Comparison of ENCODE assay signal across 8 mouse cellular contexts in genomic region chr17:35994175-35994878, GRCm38 (mm10). TPM values are rescaled to one million over a fixed set of nuclear protein-coding genes. Genes with fewer than 3 reads are reported as not detected.
DNase-seq lines count a peak whose midpoint lies in the region; ATAC-seq lines count a peak whose summit lies in the region.

No protein-coding gene starts in this region.

- H3K9me3 ChIP-seq in hindbrain, embryonic 12.5 days (replicated peaks): no peaks in the 10 kb centered on the region

- peaks cover 16% of the 10 kb centered on the region for H3K4me1 ChIP-seq in hindbrain, embryonic 12.5 days

- H3K4me2 ChIP-seq in hindbrain, embryonic 12.5 days (replicated peaks): peak overlapping the region; percentile 68

- peak overlapping the region; percentile 62; the same call in 1 of the 2 replicates for H3K27ac ChIP-seq in hindbrain, embryonic 12.5 days

- peaks cover 6% of the 10 kb centered on the region; the same call in 1 of the 2 replicates for H3K36me3 ChIP-seq in hindbrain, embryonic 12.5 days

- WGBS in hindbrain, embryonic 12.5 days: 3% methylated on average over 31 of the region's 31 CpGs

- ATAC-seq in hindbrain, embryonic 12.5 days (ENCODE audit: low FRiP score): peak; percentile 71

- peak overlapping the region; percentile 62 for H3K4me3 ChIP-seq in hindbrain, embryonic 12.5 days

- H3K27me3 ChIP-seq in hindbrain, embryonic 12.5 days: no peaks in the 10 kb centered on the region

- H3K9ac ChIP-seq in hindbrain, embryonic 12.5 days: peak overlapping the region; percentile 74

- peak; percentile 79 for DNase-seq in Muller cell, postnatal 12 days (ENCODE audit: inconsistent ontology term)
- DNase-seq in cerebellum, adult 9-11 months: peak; percentile 85
- peak; percentile 67 to 76 for DNase-seq in frontal cortex, postnatal 10 days (ENCODE audit: low spot score in 2 of 2)
- DNase-seq in layer of hippocampus, postnatal 14 days (ENCODE audit: low spot score in 2 of 2): peak; percentile 71 to 91
- peak; percentile 89 for DNase-seq in lung, postnatal 10 days
- peak; percentile 73 for DNase-seq in ovary, postnatal 36 days (ENCODE audit: low spot score)
- peak; percentile 83 for DNase-seq in thymus, postnatal 14 days

RNA-seq across cellular contexts. Expression of gene Prr3, which starts 14.3 kb away (rescaled TPM):
- polyA plus RNA-seq in hindbrain, embryonic 12.5 days (2016; fragmentation: Nextera tagmentation; extraction: Ambion mirVana): 53.4 and 61.0 TPM in 2 replicates
- 10 to 100 TPM; 59.7 to 63.8 TPM for total RNA-seq in layer of hippocampus, postnatal 14 days (2021)

RNA-seq across cellular contexts. Expression of gene Gnl1, which starts 14.7 kb away (rescaled TPM):
- 54.9 and 57.7 TPM in 2 replicates for polyA plus RNA-seq in hindbrain, embryonic 12.5 days (2016; fragmentation: Nextera tagmentation; extraction: Ambion mirVana)
- 100 to 1,000 TPM; 133 to 136 TPM for total RNA-seq in layer of hippocampus, postnatal 14 days (2021)

RNA-seq across cellular contexts. Expression of gene Abcf1, which starts 24.8 kb away (rescaled TPM):
- 109 and 119 TPM in 2 replicates for polyA plus RNA-seq in hindbrain, embryonic 12.5 days (2016; fragmentation: Nextera tagmentation; extraction: Ambion mirVana)
- total RNA-seq in layer of hippocampus, postnatal 14 days (2021): 10 to 100 TPM; 76.7 to 84.5 TPM

RNA-seq across cellular contexts. Expression of gene H2-T24, which starts 26.0 kb away (rescaled TPM):
- 5.5 and 5.6 TPM in 2 replicates for polyA plus RNA-seq in hindbrain, embryonic 12.5 days (2016; fragmentation: Nextera tagmentation; extraction: Ambion mirVana)
- total RNA-seq in layer of hippocampus, postnatal 14 days (2021): 1 to 10 TPM; 1.0 to 1.1 TPM

RNA-seq across cellular contexts. Expression of gene H2-T23, which starts 38.3 kb away (rescaled TPM):
- 4.5 and 5.1 TPM in 2 replicates for polyA plus RNA-seq in hindbrain, embryonic 12.5 days (2016; fragmentation: Nextera tagmentation; extraction: Ambion mirVana)
- 1 to 10 TPM; 3.0 to 3.6 TPM for total RNA-seq in layer of hippocampus, postnatal 14 days (2021)

Comparison
In these comparisons a context has a peak if more than half of its experiments do, and no peak if none do; other contexts are left out.
1. Peak in every context shown above with its lines: DNase-seq, ATAC-seq, H3K4me3 ChIP-seq and H3K27ac ChIP-seq.